Mouse (Mus musculus): ENCODE measurements around the gene Kif26b. TPM values are rescaled to one million over a fixed set of nuclear protein-coding genes. Genes with fewer than 3 reads are reported as not detected.

The Kif26b gene
- 0.11 TPM for polyA plus RNA-seq (2014; fragmentation: Illumina TruSeq; extraction: RNeasy Lipid Tissue Mini Kit (QIAGEN cat#74804); ENCODE audit: low read depth, low replicate concordance)

GRCm38 (mm10) chr1:178528431-178529351, at the start of gene Kif26b:
Gene Kif26b (plus strand): TSS chr1:178529125.

Other genes with a start within 250 kb of the Kif26b start
- 162 TPM for gene Cox20, start 210.0 kb upstream of the Kif26b start, polyA plus RNA-seq (2014; fragmentation: Illumina TruSeq; extraction: RNeasy Lipid Tissue Mini Kit (QIAGEN cat#74804); ENCODE audit: low read depth, low replicate concordance)
- gene Hnrnpu, start 191.3 kb upstream of the Kif26b start, polyA plus RNA-seq (2014; fragmentation: Illumina TruSeq; extraction: RNeasy Lipid Tissue Mini Kit (QIAGEN cat#74804); ENCODE audit: low read depth, low replicate concordance) = 989 TPM
- gene Efcab2, start 123.0 kb upstream of the Kif26b start, polyA plus RNA-seq (2014; fragmentation: Illumina TruSeq; extraction: RNeasy Lipid Tissue Mini Kit (QIAGEN cat#74804); ENCODE audit: low read depth, low replicate concordance) = 244 TPM

Measured in testis, adult 10 weeks (tissue).